Mouse (Mus musculus) limb, embryonic 14.5 days (tissue): ENCODE results near the gene Clrn3. TPM values are rescaled to one million over a fixed set of nuclear protein-coding genes. Genes with fewer than 3 reads are reported as not detected.

Source experiments
- ATAC-seq: fragments of 200-750 bp; cut with Nextera tagmentation; 2 replicates; pipeline ENCODE4 v1.8.0; 2017; ENCODE audit warnings: low read depth, moderate number of reproducible peaks, moderate TSS enrichment; ENCODE audit not compliant: low FRiP score
- DNase-seq: peaks from one replicate; pipeline ENCODE4 v3.0.0-alpha.2; 2015; ENCODE audit warnings: low spot score
- H3K27ac ChIP-seq: fragments of 300-500 bp; sonication (generic); replicated peaks from 2 replicates; pipeline ENCODE4 v1.5.1; 2014; ENCODE audit warnings: low read depth, mild to moderate bottlenecking, low read length, moderate library complexity, mixed read lengths
- H3K27me3 ChIP-seq: fragments of 300-500 bp; sonication (generic); 2 replicates; pipeline ENCODE4 v1.6.1; 2014; ENCODE audit warnings: low read length, mixed read lengths; ENCODE audit not compliant: control insufficient read depth, insufficient read depth
- H3K36me3 ChIP-seq: fragments of 300-500 bp; sonication (generic); 2 replicates; pipeline ENCODE4 v1.6.1; 2014; ENCODE audit warnings: mild to moderate bottlenecking, low read length, moderate library complexity, mixed read lengths; ENCODE audit not compliant: control insufficient read depth, insufficient read depth
- H3K4me1 ChIP-seq: fragments of 300-500 bp; sonication (generic); 2 replicates; pipeline ENCODE4 v1.6.1; 2014; ENCODE audit warnings: antibody characterized with exemption, low read length, mixed read lengths; ENCODE audit not compliant: control insufficient read depth, insufficient read depth
- H3K4me2 ChIP-seq: fragments of 300-500 bp; sonication (generic); replicated peaks from 2 replicates; pipeline ENCODE4 v1.6.1; 2014; ENCODE audit warnings: low read depth, mild to moderate bottlenecking, low read length, moderate library complexity; ENCODE audit not compliant: severe bottlenecking
- H3K4me3 ChIP-seq: fragments of 300-500 bp; sonication (generic); replicated peaks from 2 replicates; pipeline ENCODE4 v1.5.1; 2014; ENCODE audit warnings: low read length
- H3K9ac ChIP-seq: fragments of 300-500 bp; sonication (generic); 2 replicates; pipeline ENCODE4 v1.6.1; 2014; ENCODE audit warnings: mild to moderate bottlenecking, low read depth, low read length, moderate library complexity; ENCODE audit not compliant: severe bottlenecking
- H3K9me3 ChIP-seq: fragments of 300-500 bp; sonication (generic); 2 replicates; pipeline ENCODE4 v1.6.1; 2016; ENCODE audit warnings: low read length; ENCODE audit not compliant: control insufficient read depth
- POLR2A ChIP-seq: fragments of 200-500 bp; IDR thresholded peaks from 2 replicates; pipeline ENCODE4 v1.8.0; 2012; ENCODE audit warnings: inconsistent platforms, mild to moderate bottlenecking, moderate library complexity, borderline replicate concordance; ENCODE audit not compliant: insufficient read depth, insufficient read length; ENCODE audit errors: extremely low read depth
- WGBS: fragments of 180-500 bp; shearing (Covaris S2); extraction: QIAGEN DNeasy Blood & Tissue Kit; methylation state at CpG from one replicate; pipeline ENCODE4 v1.1.7; 2014; 5-methylcytosine and 5-hydroxymethylcytosine counted together
- polyA plus RNA-seq, 2 experiments: library from polyadenylated mRNA; depleted of rRNA in 1 of 2; stranded (reverse) in 1 of 2; unstranded in 1 of 2; fragments of >200 nt; fragmentation: Nextera tagmentation in 1 of 2; extraction: Ambion mirVana in 1 of 2; gene quantifications; 2 replicates each; pipeline versions ENCODE4 v1.2.1 to v1.2.3; 2012 to 2014

Clrn3 gene
- polyA plus RNA-seq, 2 experiments, result 0.03 TPM; not detected in 1

DNA sequence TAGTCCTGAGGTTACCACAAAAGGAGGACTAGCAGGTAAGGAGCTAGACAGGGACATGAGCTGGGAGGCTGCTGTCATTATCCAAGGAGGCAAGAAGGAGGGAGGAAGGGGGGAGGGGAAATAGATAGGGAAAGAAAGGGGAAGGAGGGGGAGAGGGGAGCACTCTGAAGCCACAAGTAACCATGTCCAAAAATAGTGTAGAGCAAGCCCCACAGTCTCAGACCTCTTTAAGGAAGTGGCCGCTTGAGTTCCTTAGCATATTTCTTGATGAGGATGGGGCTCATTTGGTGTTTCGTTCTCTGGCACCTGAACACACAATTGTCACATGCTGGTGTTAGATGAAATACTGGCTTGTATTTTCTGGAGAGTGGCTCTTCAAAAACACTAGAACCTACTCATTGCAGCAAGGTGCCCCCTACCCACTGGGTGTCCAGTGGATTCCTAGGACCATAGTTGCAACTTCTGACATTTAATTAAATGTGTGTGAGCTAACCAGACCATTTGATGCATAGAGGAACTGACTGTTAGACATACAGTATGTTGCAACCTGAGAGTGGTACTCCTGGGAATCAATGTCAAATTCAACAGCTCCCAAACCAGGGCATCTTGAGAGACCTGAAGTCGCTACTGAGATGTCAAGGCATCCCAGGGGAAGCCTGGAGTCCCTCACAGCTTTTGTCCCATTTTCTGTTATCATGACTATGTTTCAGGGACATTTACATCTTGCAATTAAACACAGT lies 28.4 kb upstream of the Clrn3 start:
- 77% methylated on average over 3 of the region's 3 CpGs for WGBS
- Histone ChIP-seq H3K4me2 (no peak overlapping the region), H3K4me1 (no peaks in the 10 kb centered on the region), H3K9me3 (no peaks in the 10 kb centered on the region), H3K27ac (no peak overlapping the region), H3K4me3 (no peak overlapping the region), H3K9ac (no peak overlapping the region), H3K36me3 (no peaks in the 10 kb centered on the region), H3K27me3 (no peaks in the 10 kb centered on the region)
- TF ChIP-seq POLR2A, result no peak
- no peak for DNase-seq
- ATAC-seq, result no peak

DNA sequence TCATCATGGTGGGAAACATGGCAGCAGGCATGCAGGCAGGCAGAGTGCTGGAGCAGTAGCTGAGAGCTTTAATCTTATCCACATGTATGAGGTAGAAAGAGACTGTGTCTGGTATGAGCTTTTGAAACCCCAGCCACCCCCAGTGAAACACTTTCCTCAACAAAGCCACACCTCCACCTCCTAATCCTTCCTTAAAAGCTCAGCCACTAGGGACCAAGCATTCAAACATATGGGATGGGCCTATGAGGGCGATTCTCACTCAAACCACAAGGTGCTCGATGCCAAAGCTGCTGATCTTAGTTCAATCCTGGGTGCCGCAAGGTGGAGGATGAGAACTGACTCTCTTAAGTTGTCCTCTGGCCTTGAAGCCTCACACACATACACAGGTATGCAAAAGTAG lies 25.1 kb upstream of the Clrn3 start:
- no peak for TF ChIP-seq POLR2A
- WGBS, result 72% methylated on average over 3 of the region's 3 CpGs

DNA sequence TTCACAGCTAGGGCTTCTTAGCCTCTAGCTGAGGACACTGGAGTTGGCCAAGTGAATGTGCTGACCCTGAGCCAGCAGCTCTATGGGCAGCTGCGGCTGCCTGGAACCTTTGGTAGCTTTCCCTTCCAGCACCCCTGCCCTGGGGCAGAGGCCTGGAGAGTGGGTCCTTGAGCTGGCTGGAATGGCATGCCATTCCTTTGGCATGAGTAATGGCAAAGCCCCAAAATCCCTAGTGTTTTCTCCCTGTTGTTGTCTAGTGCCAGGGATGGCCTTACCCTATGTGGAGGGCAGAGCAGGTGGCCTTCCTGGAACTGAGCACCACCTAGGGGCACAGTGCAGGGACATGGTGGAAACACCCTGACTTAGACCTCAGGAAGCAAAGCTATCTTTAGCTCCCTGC lies 23.1 kb upstream of the Clrn3 start:
- Histone ChIP-seq H3K27me3 (no peaks in the 10 kb centered on the region), H3K9me3 (no peaks in the 10 kb centered on the region), H3K27ac (no peak overlapping the region), H3K9ac (no peak overlapping the region), H3K4me2 (no peak overlapping the region), H3K4me1 (no peaks in the 10 kb centered on the region), H3K36me3 (no peaks in the 10 kb centered on the region), H3K4me3 (no peak overlapping the region)
- ATAC-seq, result no peak
- 67% methylated on average over 1 of the region's 1 CpGs for WGBS
- DNase-seq, result no peak
- TF ChIP-seq POLR2A, result no peak

More for the DNA sequence above, 25.1 kb upstream of the Clrn3 start:
- no peaks in the 10 kb centered on the region for H3K9me3 ChIP-seq
- H3K4me2 ChIP-seq, result no peak overlapping the region
- no peaks in the 10 kb centered on the region for H3K4me1 ChIP-seq
- H3K27me3 ChIP-seq, result no peaks in the 10 kb centered on the region
- H3K9ac ChIP-seq, result no peak overlapping the region
- DNase-seq (no peak), ATAC-seq (no peak)
- no peak overlapping the region for H3K27ac ChIP-seq
- H3K36me3 ChIP-seq, result no peaks in the 10 kb centered on the region
- H3K4me3 ChIP-seq, result no peak overlapping the region

DNA sequence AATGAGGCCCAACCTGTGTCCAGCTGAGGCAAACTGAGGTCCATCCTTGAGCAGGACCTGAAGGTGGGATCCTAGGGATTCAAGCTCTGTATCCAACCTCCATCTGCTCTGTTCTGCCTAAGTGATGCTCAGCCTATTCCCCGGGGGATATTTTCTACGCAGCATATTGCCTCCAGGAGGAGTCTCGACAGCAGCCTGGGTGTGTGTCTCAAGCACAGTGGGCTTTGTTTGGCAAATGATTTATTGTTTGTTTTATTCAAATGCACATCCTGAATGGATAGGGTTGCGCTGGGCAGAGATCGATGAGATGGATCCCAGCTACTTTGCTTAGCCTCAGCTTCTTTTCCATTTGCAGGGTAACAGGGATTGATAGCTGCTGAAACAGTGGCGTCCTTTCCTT lies 20.0 kb upstream of the Clrn3 start:
- Histone ChIP-seq H3K9me3 (no peaks in the 10 kb centered on the region), H3K4me2 (no peak overlapping the region), H3K9ac (no peak overlapping the region), H3K27ac (no peak overlapping the region), H3K27me3 (no peaks in the 10 kb centered on the region), H3K4me3 (no peak overlapping the region), H3K36me3 (no peaks in the 10 kb centered on the region), H3K4me1 (0 out of 2 replicates have a peak, but pooled peaks cover 2% of the 10 kb centered on the region)
- 69% methylated on average over 6 of the region's 6 CpGs for WGBS
- no peak for DNase-seq
- no peak for ATAC-seq
- TF ChIP-seq POLR2A, result no peak

DNA sequence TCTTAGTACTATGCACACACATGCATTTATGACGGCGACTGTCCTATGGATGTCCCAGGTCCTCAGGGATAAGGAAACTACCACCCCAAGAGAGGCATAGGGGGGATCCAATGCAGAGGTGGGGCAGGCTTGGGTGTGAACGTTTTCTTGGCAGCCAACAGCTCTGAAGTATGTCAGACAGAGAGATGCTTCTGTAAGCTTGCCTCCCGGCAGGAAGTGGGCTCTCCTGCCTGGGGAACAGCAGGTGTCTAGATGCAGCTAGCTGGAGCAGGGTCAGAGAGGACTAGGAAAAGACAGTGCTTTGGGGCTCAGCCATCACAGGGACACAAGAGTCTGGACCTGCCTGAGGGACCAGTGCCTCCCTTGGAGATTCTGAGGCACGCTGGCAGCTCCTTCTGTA lies 18.1 kb upstream of the Clrn3 start:
- 0 out of 2 replicates have a peak, but pooled peaks cover 5% of the 10 kb centered on the region for H3K4me1 ChIP-seq
- H3K27me3 ChIP-seq, result no peaks in the 10 kb centered on the region
- TF ChIP-seq POLR2A, result no peak
- DNase-seq, result no peak
- no peaks in the 10 kb centered on the region for H3K9me3 ChIP-seq
- no peak overlapping the region for H3K27ac ChIP-seq
- no peak overlapping the region for H3K4me3 ChIP-seq
- no peaks in the 10 kb centered on the region for H3K36me3 ChIP-seq
- H3K9ac ChIP-seq, result no peak overlapping the region
- WGBS, result 64% methylated on average over 5 of the region's 5 CpGs
- no peak overlapping the region for H3K4me2 ChIP-seq
- ATAC-seq, result no peak
